Mouse (Mus musculus) heart, embryonic 11.5 days (tissue): ENCODE results near the gene Bri3bp. TPM values are rescaled to one million over a fixed set of nuclear protein-coding genes. Genes with fewer than 3 reads are reported as not detected.
A peak's percentile ranks its signal among the peaks of the same experiment; 100 is the strongest.
"Not testable (repeated sequence)": the region's sequence is repeated elsewhere in the genome, so short reads cannot be mapped to it uniquely, and the experiment has no call there.

ENCODE experiments used
- ATAC-seq: fragments of 200-750 bp; cut with Nextera tagmentation; replicated peaks from 2 replicates; pipeline ENCODE4 v1.8.0; 2017; ENCODE audit warnings: moderate library complexity; ENCODE audit not compliant: insufficient number of reproducible peaks, low FRiP score, low TSS enrichment
- H3K27ac ChIP-seq: fragments of 300-500 bp; sonication (generic); 2 replicates; pipeline ENCODE4 v1.5.1; 2014; ENCODE audit warnings: mild to moderate bottlenecking, low read depth, low read length
- H3K27me3 ChIP-seq: fragments of 300-500 bp; sonication (generic); 2 replicates; pipeline ENCODE4 v1.6.1; 2014; ENCODE audit warnings: mild to moderate bottlenecking, low read length, mixed read lengths; ENCODE audit not compliant: control insufficient read depth, insufficient read depth
- H3K36me3 ChIP-seq: fragments of 300-500 bp; sonication (generic); 2 replicates; pipeline ENCODE4 v1.6.1; 2014; ENCODE audit warnings: mild to moderate bottlenecking, low read length, moderate library complexity, mixed read lengths; ENCODE audit not compliant: control insufficient read depth, insufficient read depth
- H3K4me1 ChIP-seq: fragments of 300-500 bp; sonication (generic); 2 replicates; pipeline ENCODE4 v1.6.1; 2014; ENCODE audit warnings: low read length; ENCODE audit not compliant: control insufficient read depth, insufficient read depth
- H3K4me2 ChIP-seq: fragments of 300-500 bp; sonication (generic); 2 replicates; pipeline ENCODE4 v1.6.1; 2014; ENCODE audit warnings: mild to moderate bottlenecking, moderate library complexity
- H3K4me3 ChIP-seq: fragments of 300-500 bp; sonication (generic); 2 replicates; pipeline ENCODE4 v1.5.1; 2014; ENCODE audit warnings: low read depth, low read length
- H3K9ac ChIP-seq: fragments of 300-500 bp; sonication (generic); 2 replicates; pipeline ENCODE4 v1.6.1; 2014; ENCODE audit warnings: mild to moderate bottlenecking, low read depth, low read length, moderate library complexity
- H3K9me3 ChIP-seq: fragments of 300-500 bp; sonication (generic); replicated peaks from 2 replicates; pipeline ENCODE4 v1.6.1; 2016; ENCODE audit warnings: low read length; ENCODE audit not compliant: control insufficient read depth
- WGBS: fragments of 180-500 bp; shearing (Covaris S2); extraction: QIAGEN DNeasy Blood & Tissue Kit; methylation state at CpG from one replicate; pipeline ENCODE4 v1.1.7; 2014; ENCODE audit not compliant: insufficient replicate concordance; 5-methylcytosine and 5-hydroxymethylcytosine counted together
- polyA plus RNA-seq: library from polyadenylated mRNA; unstranded; fragments of >200 nt; fragmentation: Nextera tagmentation; extraction: Ambion mirVana; gene quantifications from 2 replicates; pipeline ENCODE4 v1.2.1, GENCODE M21; 2014

Gene Bri3bp
- polyA plus RNA-seq, 1 experiment from 2014 or later, result 32.7 TPM

DNA sequence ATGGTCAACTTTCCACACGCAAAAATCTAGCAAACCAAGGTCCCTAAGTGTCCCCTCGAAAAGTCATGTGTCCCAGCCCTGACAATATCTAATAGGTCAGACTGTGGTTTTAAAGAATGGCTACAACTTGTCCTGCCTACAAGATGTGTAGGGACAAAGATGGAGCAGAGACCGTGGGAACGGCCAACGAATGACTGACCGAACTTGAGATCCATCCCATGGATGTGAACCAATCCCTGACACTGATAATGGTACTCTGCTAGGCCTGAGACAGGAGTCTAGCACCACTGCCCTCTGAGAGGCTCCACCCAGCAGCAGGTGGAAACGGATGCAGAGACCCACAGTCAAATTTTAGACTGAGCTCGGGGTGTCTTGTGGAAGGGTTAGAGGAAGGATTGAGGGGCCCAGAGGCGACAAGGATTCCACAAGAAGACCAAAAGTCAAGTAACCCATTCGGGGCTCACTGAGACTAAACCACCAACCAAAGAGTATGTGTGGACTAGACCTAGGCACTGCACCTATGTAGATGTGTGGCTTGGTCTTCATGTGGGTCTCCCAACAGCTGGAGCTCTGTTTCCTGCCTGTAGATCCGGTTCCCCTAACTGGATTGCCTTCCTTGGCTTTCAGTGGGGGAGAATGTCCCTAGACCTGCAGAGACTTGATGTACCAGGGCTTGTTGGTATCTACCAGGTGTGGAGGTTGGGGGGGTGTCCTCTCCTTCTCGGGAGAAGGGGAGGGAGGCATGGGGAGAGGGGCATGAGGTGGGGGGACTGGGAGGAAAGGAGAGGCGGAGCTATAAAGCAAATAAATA lies 34.1 kb upstream of the Bri3bp start:
- peaks cover 13% of the 10 kb centered on the region for H3K4me1 ChIP-seq
- H3K27ac ChIP-seq, result peak overlapping the region; percentile 86; the same call in 1 of the 2 replicates
- no peak for ATAC-seq
- H3K9me3 ChIP-seq, result no peaks in the 10 kb centered on the region
- peak overlapping the region; percentile 70 for H3K4me3 ChIP-seq
- 54% methylated on average over 13 of the region's 13 CpGs for WGBS
- peak overlapping the region; percentile 70; the same call in 1 of the 2 replicates for H3K9ac ChIP-seq
- H3K27me3 ChIP-seq, result no peaks in the 10 kb centered on the region
- no peaks in the 10 kb centered on the region for H3K36me3 ChIP-seq
- peak overlapping the region; percentile 85 for H3K4me2 ChIP-seq

DNA sequence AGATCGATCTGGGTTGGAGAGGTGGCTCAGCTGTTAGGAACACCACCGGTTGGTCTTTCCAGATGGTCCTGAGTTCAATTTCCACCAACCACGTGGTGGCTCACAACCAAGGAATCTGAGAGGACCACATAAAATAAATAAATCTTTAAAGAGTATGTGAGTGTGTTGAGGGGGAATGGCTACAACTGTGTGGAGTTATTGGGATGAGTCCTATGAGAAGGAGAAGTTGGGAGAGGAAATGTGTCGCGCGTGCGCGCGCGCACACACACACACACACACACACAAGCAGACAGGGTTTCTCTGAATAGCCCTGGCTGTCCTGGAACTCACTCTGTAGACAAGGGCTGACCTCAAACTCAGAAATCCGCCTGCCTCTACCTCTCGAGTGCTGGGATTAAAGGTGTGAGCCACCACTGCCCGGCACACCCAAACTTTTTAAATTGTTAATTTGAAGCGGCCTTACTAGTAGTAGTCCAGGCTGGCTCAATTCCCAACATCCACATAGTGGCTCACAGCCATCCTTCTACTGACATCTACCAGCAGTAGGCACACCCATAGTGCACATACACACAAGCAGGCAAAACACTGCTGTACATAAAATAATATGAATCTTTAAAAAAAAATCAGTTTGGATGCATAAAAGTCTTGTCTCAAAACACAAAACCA lies 33.3 kb upstream of the Bri3bp start:
- WGBS, result 67% methylated on average over 14 of the region's 14 CpGs
- peak overlapping the region; percentile 69 for H3K4me2 ChIP-seq
- no peak for ATAC-seq
- H3K27me3 ChIP-seq, result no peaks in the 10 kb centered on the region
- no peak overlapping the region for H3K4me3 ChIP-seq
- H3K4me1 ChIP-seq, result peaks cover 13% of the 10 kb centered on the region
- H3K9ac ChIP-seq, result no peak overlapping the region
- no peak overlapping the region for H3K27ac ChIP-seq
- H3K36me3 ChIP-seq, result no peaks in the 10 kb centered on the region
- no peaks in the 10 kb centered on the region for H3K9me3 ChIP-seq

DNA sequence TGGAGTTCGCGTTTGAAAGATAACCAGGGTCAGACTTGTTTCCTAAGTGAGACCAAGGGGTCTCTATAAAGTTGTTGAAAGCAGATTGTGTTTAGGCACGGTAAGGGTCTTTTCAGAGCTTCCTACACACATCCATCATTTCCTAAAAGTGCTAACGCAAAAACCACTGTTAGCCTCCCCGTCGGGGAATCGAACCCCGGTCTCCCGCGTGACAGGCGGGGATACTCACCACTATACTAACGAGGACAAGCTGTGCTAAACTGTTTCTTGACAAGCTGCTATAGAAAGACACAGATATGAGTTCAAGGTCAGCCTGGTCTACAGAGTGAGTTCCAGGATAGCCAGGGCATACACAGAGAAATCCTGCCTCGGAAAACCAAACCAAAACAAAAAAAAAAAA lies 32.5 kb upstream of the Bri3bp start:
- peak overlapping the region; percentile 69 for H3K9ac ChIP-seq
- H3K4me2 ChIP-seq, result peak overlapping the region; percentile 69
- no peaks in the 10 kb centered on the region for H3K27me3 ChIP-seq
- H3K36me3 ChIP-seq, result peaks cover 2% of the 10 kb centered on the region; the same call in 1 of the 2 replicates
- WGBS, result 1% methylated on average over 13 of the region's 13 CpGs
- peaks cover 13% of the 10 kb centered on the region for H3K4me1 ChIP-seq
- H3K27ac ChIP-seq, result peak overlapping the region; percentile 64; the same call in 1 of the 2 replicates
- peak overlapping the region; percentile 51 for H3K4me3 ChIP-seq
- peak; percentile 72 for ATAC-seq
- H3K9me3 ChIP-seq, result no peaks in the 10 kb centered on the region

DNA sequence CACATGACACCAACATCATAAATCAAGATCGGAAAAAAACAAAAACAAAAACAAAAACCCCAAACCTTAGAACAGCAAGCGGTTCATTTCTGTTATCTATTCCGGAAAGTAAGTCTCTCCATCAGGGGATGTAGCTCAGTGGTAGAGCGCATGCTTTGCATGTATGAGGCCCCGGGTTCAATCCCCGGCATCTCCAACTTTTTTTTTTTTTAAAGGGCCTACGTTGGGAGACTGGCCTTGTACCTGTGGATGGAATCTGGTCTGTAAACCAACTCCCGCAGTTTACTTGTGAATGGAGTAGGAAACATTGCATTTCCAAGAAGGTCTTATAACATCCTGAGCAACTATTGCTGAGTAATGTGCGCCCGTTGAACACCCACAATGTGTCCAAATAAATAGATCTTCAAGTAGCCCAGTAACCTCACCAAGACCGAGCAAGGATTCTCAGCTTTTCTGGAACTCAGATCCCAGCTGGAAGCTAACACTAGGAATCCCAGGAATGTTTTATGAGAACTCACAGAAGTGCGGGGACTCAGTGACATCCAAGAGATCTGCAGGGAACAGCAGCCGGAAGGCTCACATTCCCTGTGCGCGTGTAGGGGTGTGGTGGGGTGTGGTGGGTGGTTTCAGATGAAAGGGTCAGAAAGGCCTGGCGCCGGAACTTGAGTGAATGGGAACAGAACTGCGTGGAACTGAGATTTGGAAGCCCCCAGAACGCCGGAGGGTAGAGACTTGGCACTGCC lies 31.8 kb upstream of the Bri3bp start:
- Histone ChIP-seq H3K27me3 (no peaks in the 10 kb centered on the region), H3K36me3 (peaks cover 4% of the 10 kb centered on the region; the same call in 1 of the 2 replicates), H3K9ac (peak overlapping the region; percentile 69), H3K4me2 (peak overlapping the region; percentile 69), H3K4me3 (peak overlapping the region; percentile 51), H3K9me3 (no peaks in the 10 kb centered on the region), H3K27ac (peak overlapping the region; percentile 64; the same call in 1 of the 2 replicates), H3K4me1 (peaks cover 13% of the 10 kb centered on the region)
- peak; percentile 43; the same call in 1 of the 2 replicates for ATAC-seq
- 7% methylated on average over 20 of the region's 20 CpGs for WGBS

DNA sequence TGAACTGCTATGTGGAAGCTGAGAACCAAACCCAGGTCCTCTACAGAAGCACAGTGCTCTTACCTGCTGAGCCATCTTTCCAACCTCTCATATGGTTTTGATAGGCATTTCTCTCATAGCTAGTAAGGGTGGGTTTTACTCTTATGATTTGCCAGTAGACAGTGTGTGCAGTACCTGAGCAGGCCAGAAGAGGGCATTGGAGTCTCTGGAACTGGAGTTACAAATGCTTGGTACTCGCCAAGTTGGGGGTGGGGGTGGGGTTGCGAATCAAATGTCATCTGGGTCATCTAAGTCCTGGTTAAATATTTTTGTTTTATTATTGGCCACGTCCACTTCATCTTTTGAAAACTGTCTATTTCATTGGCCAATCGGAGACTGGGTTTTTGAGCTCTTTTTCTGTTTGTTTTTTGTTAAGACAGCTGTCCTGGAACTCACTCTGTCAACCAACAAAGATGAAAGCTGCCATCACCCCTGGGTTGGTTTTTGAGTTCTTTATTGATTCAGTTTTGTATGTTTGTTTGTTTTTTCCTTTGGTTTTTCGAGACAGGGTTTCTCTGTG lies 29.3 kb upstream of the Bri3bp start:
- no peak for ATAC-seq
- H3K4me3 ChIP-seq, result no peak overlapping the region
- H3K9me3 ChIP-seq, result no peaks in the 10 kb centered on the region
- no peak overlapping the region for H3K4me2 ChIP-seq
- no peaks in the 10 kb centered on the region for H3K27me3 ChIP-seq
- 49% methylated on average over 5 of the region's 5 CpGs for WGBS
- peaks cover 10% of the 10 kb centered on the region for H3K4me1 ChIP-seq
- H3K27ac ChIP-seq, result no peak overlapping the region
- peaks cover 23% of the 10 kb centered on the region for H3K36me3 ChIP-seq
- H3K9ac ChIP-seq, result no peak overlapping the region

DNA sequence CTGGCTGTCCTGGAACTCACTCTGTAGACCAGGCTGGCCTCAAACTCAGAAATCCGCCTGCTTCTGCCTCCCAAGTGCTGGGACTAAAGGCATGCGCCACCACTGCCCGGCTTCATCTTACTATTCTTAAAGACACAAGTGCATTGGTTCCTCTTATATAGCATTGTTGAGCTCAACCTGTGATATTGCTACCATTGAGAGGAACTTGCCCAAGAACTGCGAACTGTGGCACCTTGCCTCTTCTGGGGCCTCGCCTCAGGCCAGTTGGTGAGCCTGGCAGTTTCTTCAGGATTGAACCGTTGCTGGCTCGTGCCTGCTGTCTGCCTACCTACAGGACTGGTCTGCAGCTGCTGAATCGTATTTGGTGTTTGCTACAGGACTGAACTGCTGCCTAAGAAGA lies 28.8 kb upstream of the Bri3bp start:
- H3K27ac ChIP-seq, H3K4me3 ChIP-seq, H3K27me3 ChIP-seq, H3K9ac ChIP-seq, ATAC-seq, H3K4me2 ChIP-seq, H3K9me3 ChIP-seq, H3K4me1 ChIP-seq: not testable (repeated sequence)
- WGBS, result 87% methylated on average over 8 of the region's 8 CpGs
- peaks cover 23% of the 10 kb centered on the region for H3K36me3 ChIP-seq

DNA sequence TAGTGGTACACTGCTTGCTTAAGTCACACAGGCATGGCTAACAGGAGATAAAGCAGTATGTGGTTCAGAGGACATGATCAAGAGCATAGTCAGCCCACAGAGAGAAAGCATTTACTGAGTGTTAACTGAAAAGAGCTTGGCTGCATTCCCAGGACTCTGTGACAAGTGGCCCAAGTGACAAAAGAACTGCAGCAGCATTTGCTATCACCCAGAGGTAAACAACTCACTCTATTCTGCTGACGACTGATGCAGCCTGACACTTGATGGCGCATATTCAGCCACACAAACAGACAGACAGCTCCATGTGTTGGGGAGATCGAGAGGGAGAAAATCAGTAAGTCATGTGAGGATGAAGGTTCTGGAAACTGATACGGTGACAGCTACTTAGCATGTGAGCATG lies 27.6 kb upstream of the Bri3bp start:
- Histone ChIP-seq H3K27ac (peak overlapping the region; percentile 54; the same call in 1 of the 2 replicates), H3K4me3 (no peak overlapping the region), H3K36me3 (peaks cover 31% of the 10 kb centered on the region), H3K27me3 (no peaks in the 10 kb centered on the region), H3K4me2 (no peak overlapping the region), H3K9me3 (no peaks in the 10 kb centered on the region), H3K9ac (no peak overlapping the region), H3K4me1 (peaks cover 10% of the 10 kb centered on the region)
- 59% methylated on average over 4 of the region's 4 CpGs for WGBS
- no peak for ATAC-seq

DNA sequence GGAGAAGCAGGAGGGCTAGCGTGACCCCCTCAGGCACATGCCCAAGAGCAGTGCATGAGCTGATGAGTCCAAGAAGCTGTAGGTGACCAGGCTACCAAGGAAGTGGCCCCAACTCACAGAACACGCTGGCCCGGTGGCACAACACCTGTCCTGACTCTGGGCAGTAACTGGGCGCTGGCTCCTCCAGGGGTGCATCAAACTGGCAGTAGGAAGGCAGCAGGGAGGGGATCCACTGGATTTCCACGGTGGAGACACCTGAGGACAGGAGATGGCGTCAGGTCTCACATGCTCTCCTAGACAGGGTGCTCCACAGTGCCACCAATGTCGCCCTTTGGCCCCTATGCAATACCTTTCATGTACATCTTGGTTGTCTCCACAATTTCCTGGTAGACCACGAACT lies 25.2 kb upstream of the Bri3bp start:
- H3K36me3 ChIP-seq, result peaks cover 40% of the 10 kb centered on the region
- WGBS, result 89% methylated on average over 8 of the region's 8 CpGs
- no peaks in the 10 kb centered on the region for H3K4me1 ChIP-seq
- H3K27me3 ChIP-seq, result no peaks in the 10 kb centered on the region
- ATAC-seq, result no peak
- H3K4me2 ChIP-seq, result no peak overlapping the region
- H3K9me3 ChIP-seq, result no peaks in the 10 kb centered on the region
- no peak overlapping the region for H3K4me3 ChIP-seq
- no peak overlapping the region for H3K27ac ChIP-seq
- H3K9ac ChIP-seq, result no peak overlapping the region
